Mouse (Mus musculus): ENCODE results near the gene Gm21954. TPM values are rescaled to one million over a fixed set of nuclear protein-coding genes. Genes with fewer than 3 reads are reported as not detected.

The Gm21954 gene
- polyA plus RNA-seq, 1 experiment from 2014 or later = not detected

DNA sequence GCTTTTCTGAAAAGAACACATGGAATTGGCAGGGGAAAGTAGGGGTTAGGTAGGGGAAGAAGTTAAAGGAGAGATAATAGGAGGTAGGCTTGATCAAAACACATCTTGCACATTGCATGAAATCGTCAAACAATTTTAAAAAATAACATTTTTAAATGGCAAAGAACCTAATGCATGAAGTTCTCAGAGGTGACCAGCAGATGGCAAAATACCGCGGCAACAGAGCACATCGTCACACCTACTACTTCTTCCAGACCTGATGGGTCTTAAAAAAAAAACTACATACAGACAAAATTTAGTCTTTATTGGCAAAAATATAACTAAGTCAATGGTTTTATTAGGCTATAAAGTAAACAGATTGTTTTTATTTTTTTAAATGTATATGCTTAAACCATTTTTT lies 22.3 kb upstream of the Gm21954 start:
- Histone ChIP-seq H3K9me3 (replicated peaks) (no peaks in the 10 kb centered on the region), H3K27ac (replicated peaks) (no peak overlapping the region), H3K36me3 (no peaks in the 10 kb centered on the region), H3K9ac (no peak overlapping the region), H3K4me1 (peaks cover 7% of the 10 kb centered on the region; the same call in 1 of the 2 replicates), H3K27me3 (no peaks in the 10 kb centered on the region), H3K4me2 (replicated peaks) (no peak overlapping the region), H3K4me3 (replicated peaks) (no peak overlapping the region)
- WGBS = 39% methylated on average over 4 of the region's 4 CpGs
- ATAC-seq (ENCODE audit: insufficient number of reproducible peaks, low FRiP score, low TSS enrichment, low read depth) = no peak

DNA sequence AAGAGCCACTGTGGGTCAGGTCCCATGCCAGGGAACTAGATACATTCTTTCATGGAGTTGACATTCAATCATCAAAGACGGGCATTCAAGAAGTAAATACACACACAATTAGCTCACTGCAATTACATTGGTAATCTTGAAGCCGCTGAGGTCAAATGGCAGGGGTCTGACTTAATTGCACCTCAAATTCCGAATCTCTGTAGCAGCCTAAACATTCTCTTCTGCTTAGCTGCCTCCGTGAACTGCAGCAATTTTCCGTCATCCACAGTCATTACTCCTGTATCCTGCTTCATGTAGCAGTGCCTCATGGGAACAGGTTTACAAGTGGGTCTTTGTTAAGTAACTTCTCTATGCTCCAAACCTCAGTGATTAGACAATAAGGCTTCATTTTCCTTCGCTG lies 20.0 kb upstream of the Gm21954 start:
- no peak overlapping the region for H3K27ac ChIP-seq (replicated peaks)
- no peak overlapping the region for H3K9ac ChIP-seq
- no peak overlapping the region for H3K4me3 ChIP-seq (replicated peaks)
- H3K4me1 ChIP-seq = peaks cover 7% of the 10 kb centered on the region; the same call in 1 of the 2 replicates
- no peak for ATAC-seq (ENCODE audit: insufficient number of reproducible peaks, low FRiP score, low TSS enrichment, low read depth)
- no peaks in the 10 kb centered on the region for H3K27me3 ChIP-seq
- H3K36me3 ChIP-seq = 0 out of 2 replicates have a peak, but pooled peaks cover 3% of the 10 kb centered on the region
- WGBS = 31% methylated on average over 6 of the region's 6 CpGs
- H3K4me2 ChIP-seq (replicated peaks) = no peak overlapping the region
- no peaks in the 10 kb centered on the region for H3K9me3 ChIP-seq (replicated peaks)

DNA sequence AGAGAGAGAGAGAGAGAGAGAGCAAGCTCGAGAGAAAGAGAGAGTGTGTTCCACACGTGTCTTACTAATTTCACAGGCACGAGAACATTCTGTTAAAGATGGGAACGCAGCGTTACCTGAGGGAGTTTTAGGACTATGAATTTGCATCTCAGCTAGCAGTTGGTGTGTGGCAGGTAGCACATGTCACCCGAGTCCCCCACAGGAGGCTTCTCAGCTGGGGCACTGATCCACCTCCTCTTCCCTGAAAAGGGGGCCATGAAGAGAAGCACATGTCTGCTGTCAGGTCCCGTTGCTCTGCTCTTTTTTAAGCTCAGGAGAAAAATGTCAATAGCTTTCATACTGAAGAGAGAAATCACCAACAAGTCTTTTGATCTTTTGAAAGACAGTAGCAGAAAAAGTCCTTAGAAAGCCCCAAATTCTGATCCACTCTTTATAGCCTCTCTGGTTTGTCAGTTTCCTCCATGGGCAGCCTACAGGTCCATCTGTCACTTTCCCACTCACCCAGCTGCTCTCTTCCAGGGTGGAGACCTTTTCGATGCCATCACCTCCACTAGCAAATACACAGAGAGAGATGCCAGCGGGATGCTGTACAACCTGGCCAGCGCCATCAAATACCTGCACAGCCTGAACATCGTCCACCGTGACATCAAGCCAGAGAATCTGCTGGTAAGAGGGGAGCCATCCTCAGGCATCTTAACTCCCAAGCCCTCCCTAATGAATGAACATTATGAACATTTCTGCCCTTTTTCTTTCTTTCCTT lies 17.4 kb upstream of the Gm21954 start:
- WGBS = 68% methylated on average over 12 of the region's 12 CpGs
- Histone ChIP-seq H3K4me3 (replicated peaks) (no peak overlapping the region), H3K4me2 (replicated peaks) (no peak overlapping the region), H3K27me3 (no peaks in the 10 kb centered on the region), H3K4me1 (no peaks in the 10 kb centered on the region), H3K9me3 (replicated peaks) (no peaks in the 10 kb centered on the region), H3K9ac (no peak overlapping the region), H3K36me3 (0 out of 2 replicates have a peak, but pooled peaks cover 9% of the 10 kb centered on the region), H3K27ac (replicated peaks) (no peak overlapping the region)
- ATAC-seq (ENCODE audit: insufficient number of reproducible peaks, low FRiP score, low TSS enrichment, low read depth) = no peak

DNA sequence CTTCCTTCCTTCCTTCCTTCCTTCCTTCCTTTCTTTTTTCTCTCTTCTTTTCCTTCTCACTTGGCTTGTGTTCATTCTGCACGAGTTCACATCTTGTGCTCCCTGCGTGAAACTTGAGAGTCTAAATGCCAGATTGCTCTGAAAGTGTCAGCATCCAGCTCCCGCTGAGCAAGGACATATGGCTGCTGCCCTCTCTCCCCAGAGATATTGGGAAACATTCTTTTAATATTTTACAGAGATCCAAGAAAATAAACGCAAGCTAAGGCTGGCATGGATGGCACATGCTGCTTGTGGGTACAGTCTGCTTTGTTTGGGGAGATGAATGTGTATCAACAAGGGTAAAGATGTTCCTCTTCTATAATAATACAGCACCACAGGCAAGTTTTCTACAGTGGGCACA lies 11.3 kb upstream of the Gm21954 start:
- peaks cover 12% of the 10 kb centered on the region; the same call in 1 of the 2 replicates for H3K4me1 ChIP-seq
- no peak overlapping the region for H3K9ac ChIP-seq
- ATAC-seq (ENCODE audit: insufficient number of reproducible peaks, low FRiP score, low TSS enrichment, low read depth) = no peak
- 0 out of 2 replicates have a peak, but pooled peaks cover 9% of the 10 kb centered on the region for H3K36me3 ChIP-seq
- no peaks in the 10 kb centered on the region for H3K27me3 ChIP-seq
- peak overlapping the region; percentile 53 for H3K27ac ChIP-seq (replicated peaks)
- WGBS = 21% methylated on average over 4 of the region's 4 CpGs
- H3K9me3 ChIP-seq (replicated peaks) = no peaks in the 10 kb centered on the region
- H3K4me2 ChIP-seq (replicated peaks) = no peak overlapping the region
- no peak overlapping the region for H3K4me3 ChIP-seq (replicated peaks)

DNA sequence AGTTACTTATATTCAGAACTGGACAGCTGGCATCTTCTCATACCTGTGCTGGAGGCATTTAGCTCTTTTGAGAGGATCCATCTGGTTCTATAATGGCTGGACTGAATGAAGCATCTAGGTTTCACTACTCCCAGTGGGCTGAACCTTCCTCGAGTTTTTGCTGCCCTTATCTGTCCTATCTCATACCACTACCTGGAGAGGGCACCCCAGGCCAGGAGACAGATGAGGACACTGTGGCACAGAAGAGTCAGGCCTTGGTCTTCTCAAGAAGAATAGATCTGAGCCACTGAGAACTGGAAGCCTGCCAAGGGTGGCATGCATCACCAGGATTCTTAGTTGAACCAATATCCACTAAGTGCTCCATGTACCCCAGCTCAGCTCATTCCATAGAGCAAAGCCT lies 9.1 kb upstream of the Gm21954 start:
- H3K27ac ChIP-seq (replicated peaks) = no peak overlapping the region
- H3K27me3 ChIP-seq = no peaks in the 10 kb centered on the region
- ATAC-seq (ENCODE audit: insufficient number of reproducible peaks, low FRiP score, low TSS enrichment, low read depth) = 0 out of 2 replicates have a peak, but pooled peaks have one; percentile 43
- no peak overlapping the region for H3K9ac ChIP-seq
- H3K4me1 ChIP-seq = peaks cover 12% of the 10 kb centered on the region; the same call in 1 of the 2 replicates
- WGBS = 58% methylated on average over 1 of the region's 1 CpGs
- no peak overlapping the region for H3K4me2 ChIP-seq (replicated peaks)
- H3K4me3 ChIP-seq (replicated peaks) = no peak overlapping the region
- no peaks in the 10 kb centered on the region for H3K36me3 ChIP-seq
- no peaks in the 10 kb centered on the region for H3K9me3 ChIP-seq (replicated peaks)

DNA sequence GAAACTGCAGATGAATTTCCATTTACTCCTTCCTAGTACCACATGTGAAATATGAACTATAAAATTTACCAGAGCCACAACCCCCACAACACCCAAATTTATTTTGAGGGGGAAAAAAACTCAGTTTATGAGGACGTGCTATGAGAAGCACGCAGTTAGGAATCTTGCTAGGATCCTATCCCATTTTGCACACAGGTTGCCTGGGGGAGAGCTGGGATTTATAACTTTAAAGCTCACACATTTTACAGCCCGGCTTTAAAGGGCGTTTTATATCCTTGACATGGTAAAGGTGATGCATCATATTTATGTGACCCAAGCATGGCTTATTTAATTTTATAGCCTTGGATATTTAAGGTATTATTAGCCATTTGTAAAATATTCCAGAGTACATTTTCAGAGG lies 7.3 kb upstream of the Gm21954 start:
- ATAC-seq (ENCODE audit: insufficient number of reproducible peaks, low FRiP score, low TSS enrichment, low read depth) = no peak
- Histone ChIP-seq H3K27ac (replicated peaks) (no peak overlapping the region; the same call in 1 of the 2 replicates), H3K4me2 (replicated peaks) (no peak overlapping the region)

DNA sequence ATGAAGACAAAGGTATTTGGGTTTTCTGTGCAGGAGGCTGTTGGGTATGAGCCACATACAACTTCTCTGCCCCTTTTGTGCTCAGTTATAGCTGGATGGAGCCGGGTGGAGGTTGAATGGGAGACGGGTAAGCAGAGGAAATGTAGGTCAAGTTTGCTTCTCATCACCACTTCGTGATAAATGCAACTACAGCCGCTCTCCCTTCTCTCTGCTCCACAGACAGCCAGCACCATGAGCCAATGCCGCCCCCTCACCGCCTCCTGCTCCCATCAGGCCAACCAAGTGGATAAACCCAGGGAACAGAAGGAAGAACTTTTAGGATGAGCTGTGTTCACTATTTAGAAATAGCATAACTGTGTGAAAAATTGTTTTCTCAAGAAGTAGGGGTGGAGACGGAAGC lies 4.7 kb upstream of the Gm21954 start:
- ATAC-seq (ENCODE audit: insufficient number of reproducible peaks, low FRiP score, low TSS enrichment, low read depth) = no peak
- H3K36me3 ChIP-seq = no peaks in the 10 kb centered on the region
- no peak overlapping the region for H3K27ac ChIP-seq (replicated peaks)
- H3K4me3 ChIP-seq (replicated peaks) = no peak overlapping the region
- H3K9me3 ChIP-seq (replicated peaks) = no peaks in the 10 kb centered on the region
- WGBS = 92% methylated on average over 7 of the region's 7 CpGs
- H3K9ac ChIP-seq = no peak overlapping the region
- peaks cover 9% of the 10 kb centered on the region; the same call in 1 of the 2 replicates for H3K4me1 ChIP-seq
- H3K4me2 ChIP-seq (replicated peaks) = no peak overlapping the region
- no peaks in the 10 kb centered on the region for H3K27me3 ChIP-seq

More for the DNA sequence above, 7.3 kb upstream of the Gm21954 start:
- H3K4me1 ChIP-seq = peaks cover 12% of the 10 kb centered on the region; the same call in 1 of the 2 replicates
- no peaks in the 10 kb centered on the region for H3K36me3 ChIP-seq
- 55% methylated on average over 4 of the region's 4 CpGs for WGBS
- H3K27me3 ChIP-seq = no peaks in the 10 kb centered on the region
- no peak overlapping the region for H3K4me3 ChIP-seq (replicated peaks)
- H3K9ac ChIP-seq = no peak overlapping the region
- no peaks in the 10 kb centered on the region for H3K9me3 ChIP-seq (replicated peaks)

DNA sequence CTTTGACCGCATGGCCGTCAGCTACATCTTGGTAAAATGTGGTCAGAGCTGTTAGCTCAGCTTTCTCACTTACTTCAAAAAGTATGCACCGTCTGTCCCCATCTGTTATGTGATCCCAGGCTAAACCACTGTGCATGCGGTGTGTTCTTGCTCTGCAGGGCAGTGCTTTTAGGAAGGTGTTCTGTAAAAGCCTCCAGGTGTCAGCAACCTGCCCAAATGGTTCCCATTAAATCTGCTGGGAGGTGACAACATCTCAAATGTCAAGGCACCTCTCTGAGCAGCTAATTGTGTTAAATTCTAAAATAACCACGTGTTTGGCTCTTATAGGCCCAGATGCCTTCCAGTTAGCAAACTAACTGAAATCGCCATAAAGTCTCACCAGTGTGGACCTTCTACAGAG lies 1.1 kb upstream of the Gm21954 start:
- ATAC-seq (ENCODE audit: insufficient number of reproducible peaks, low FRiP score, low TSS enrichment, low read depth) = no peak
- Histone ChIP-seq H3K9ac (no peak overlapping the region), H3K4me1 (0 out of 2 replicates have a peak, but pooled peaks cover 1% of the 10 kb centered on the region), H3K36me3 (no peaks in the 10 kb centered on the region), H3K9me3 (replicated peaks) (no peaks in the 10 kb centered on the region), H3K27ac (replicated peaks) (no peak overlapping the region), H3K4me2 (replicated peaks) (no peak overlapping the region), H3K4me3 (replicated peaks) (no peak overlapping the region), H3K27me3 (no peaks in the 10 kb centered on the region)
- 50% methylated on average over 6 of the region's 6 CpGs for WGBS

DNA sequence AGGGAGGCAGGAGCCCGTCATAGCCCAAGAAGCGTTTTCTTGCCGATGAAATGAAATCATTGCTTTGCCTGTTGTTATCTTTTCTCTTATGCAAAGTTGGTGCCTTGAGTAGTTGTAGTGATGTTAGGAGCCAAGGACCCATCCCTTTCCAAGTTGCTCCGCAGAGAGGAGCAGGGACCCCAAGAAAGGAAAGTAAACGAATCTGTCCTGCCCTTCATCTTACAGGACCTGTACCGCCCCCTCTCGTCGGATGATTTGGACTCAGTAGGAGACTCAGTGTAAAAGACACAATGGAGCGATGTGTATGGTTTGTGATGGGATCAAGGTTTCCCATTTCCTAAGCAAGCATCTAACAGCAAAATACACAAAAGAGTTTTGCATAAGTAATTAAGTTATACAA lies 5.7 kb downstream of the Gm21954 start:
- H3K27me3 ChIP-seq = no peaks in the 10 kb centered on the region
- H3K4me3 ChIP-seq (replicated peaks) = peak overlapping the region; percentile 13; the same call in 1 of the 2 replicates
- H3K9me3 ChIP-seq (replicated peaks) = no peaks in the 10 kb centered on the region
- peak overlapping the region; percentile 15; the same call in 1 of the 2 replicates for H3K4me2 ChIP-seq (replicated peaks)
- H3K36me3 ChIP-seq = no peaks in the 10 kb centered on the region
- ATAC-seq (ENCODE audit: insufficient number of reproducible peaks, low FRiP score, low TSS enrichment, low read depth) = no peak
- H3K4me1 ChIP-seq = peaks cover 22% of the 10 kb centered on the region
- no peak overlapping the region for H3K9ac ChIP-seq
- peak overlapping the region; percentile 34; the same call in 1 of the 2 replicates for H3K27ac ChIP-seq (replicated peaks)
- WGBS = 70% methylated on average over 9 of the region's 9 CpGs

DNA sequence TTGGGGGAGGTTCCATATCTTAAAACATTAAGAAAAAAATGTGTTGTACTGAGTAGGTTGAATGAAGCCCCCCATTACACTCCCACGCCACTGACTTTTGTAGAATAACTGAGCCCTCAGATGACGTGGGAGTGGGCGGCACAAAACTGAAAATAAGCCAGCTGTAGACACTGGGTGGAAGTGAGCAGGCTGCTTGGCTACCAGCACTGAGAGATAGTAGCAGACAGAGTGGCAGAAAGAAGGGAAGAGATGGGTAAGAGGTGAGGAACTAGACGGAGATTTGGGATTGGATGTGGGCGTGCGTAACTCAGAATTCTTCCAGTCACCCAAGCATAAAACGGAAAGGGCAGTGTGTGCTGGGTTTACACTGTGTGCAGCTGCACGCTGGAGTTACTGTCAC lies 6.2 kb downstream of the Gm21954 start:
- no peaks in the 10 kb centered on the region for H3K9me3 ChIP-seq (replicated peaks)
- H3K36me3 ChIP-seq = no peaks in the 10 kb centered on the region
- no peak for ATAC-seq (ENCODE audit: insufficient number of reproducible peaks, low FRiP score, low TSS enrichment, low read depth)
- no peak overlapping the region for H3K9ac ChIP-seq
- H3K4me3 ChIP-seq (replicated peaks) = peak overlapping the region; percentile 13; the same call in 1 of the 2 replicates
- peaks cover 22% of the 10 kb centered on the region for H3K4me1 ChIP-seq
- WGBS = 71% methylated on average over 8 of the region's 8 CpGs
- H3K27me3 ChIP-seq = no peaks in the 10 kb centered on the region
- peak overlapping the region; percentile 34; the same call in 1 of the 2 replicates for H3K27ac ChIP-seq (replicated peaks)
- peak overlapping the region; percentile 15; the same call in 1 of the 2 replicates for H3K4me2 ChIP-seq (replicated peaks)

DNA sequence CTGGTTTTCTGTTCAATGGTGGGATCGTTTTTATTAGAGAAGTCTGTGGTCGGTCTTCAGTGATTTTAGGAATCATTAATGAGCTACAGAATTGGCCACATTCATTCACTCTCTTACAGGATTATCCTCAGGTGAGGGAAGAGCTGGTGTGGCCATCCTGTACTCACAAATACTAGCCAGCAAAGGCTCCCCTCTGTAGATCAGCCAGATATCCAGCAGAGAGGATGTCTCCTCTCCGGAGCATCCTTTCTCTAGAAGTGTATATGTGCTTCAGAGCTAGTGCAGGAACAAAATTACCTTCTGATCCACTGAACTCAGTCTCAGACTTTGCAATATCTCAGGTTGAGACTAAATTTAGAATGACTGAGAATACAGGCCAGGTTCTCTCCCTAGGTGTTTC lies 7.8 kb downstream of the Gm21954 start:
- peak overlapping the region; percentile 79; the same call in 1 of the 2 replicates for H3K27ac ChIP-seq (replicated peaks)
- no peak for ATAC-seq (ENCODE audit: insufficient number of reproducible peaks, low FRiP score, low TSS enrichment, low read depth)
- WGBS = 59% methylated on average over 3 of the region's 3 CpGs

More for the DNA sequence above, 7.8 kb downstream of the Gm21954 start:
- no peaks in the 10 kb centered on the region for H3K9me3 ChIP-seq (replicated peaks)
- H3K9ac ChIP-seq = no peak overlapping the region
- H3K27me3 ChIP-seq = no peaks in the 10 kb centered on the region
- peak overlapping the region; percentile 19 for H3K4me2 ChIP-seq (replicated peaks)
- no peaks in the 10 kb centered on the region for H3K36me3 ChIP-seq
- 0 out of 2 replicates have a peak overlapping the region, but pooled peaks have one; percentile 10 for H3K4me3 ChIP-seq (replicated peaks)
- peaks cover 22% of the 10 kb centered on the region for H3K4me1 ChIP-seq

All from embryonic facial prominence, embryonic 15.5 days (tissue).